Comparison of ENCODE assay signal across 7 mouse cellular contexts in the genomic region with DNA sequence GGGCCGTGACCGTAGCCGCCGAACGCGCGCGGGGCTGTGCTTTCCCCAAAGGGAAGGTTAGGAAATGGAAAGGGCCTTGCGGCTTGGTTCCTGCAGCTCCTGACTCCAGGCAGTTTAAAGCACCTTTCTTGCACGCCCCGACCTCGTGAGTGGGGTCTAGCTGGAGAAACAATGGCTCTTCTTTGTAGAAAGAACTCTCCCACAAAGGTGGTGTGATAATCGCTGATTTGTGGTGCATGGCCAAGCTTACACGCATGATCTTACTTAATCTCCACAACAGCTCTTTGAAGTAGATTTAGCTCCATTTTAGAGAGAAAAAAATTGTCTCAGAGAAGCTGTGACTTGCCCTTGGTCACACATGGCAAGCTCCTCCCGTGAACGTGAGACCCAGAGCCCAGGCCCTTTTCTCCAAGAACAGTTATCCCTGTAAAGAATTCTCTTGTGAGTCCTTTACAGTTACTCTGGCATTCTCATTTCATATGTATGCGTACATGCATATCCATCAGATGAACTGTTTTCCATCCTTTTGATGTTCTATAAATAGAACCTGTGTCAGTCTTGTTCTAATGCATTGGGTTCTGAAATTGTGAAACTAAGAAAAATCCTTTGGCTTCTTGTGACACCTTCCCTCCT. TPM values are rescaled to one million over a fixed set of nuclear protein-coding genes. Genes with fewer than 3 reads are reported as not detected.
DNase-seq lines count a peak whose midpoint lies in the region; ATAC-seq and TF ChIP-seq lines count a peak whose summit lies in the region.

No protein-coding gene starts in this region.

- no peak overlapping the region for H3K27ac ChIP-seq in lung, embryonic 14.5 days (ENCODE audit: low read depth)
- H3K27ac ChIP-seq in embryonic facial prominence, embryonic 12.5 days, result peak overlapping the region; percentile 81
- H3K27ac ChIP-seq in intestine, embryonic 15.5 days, result peak overlapping the region; percentile 62; the same call in 1 of the 2 replicates
- peak overlapping the region; percentile 93 for H3K27ac ChIP-seq in neural tube, embryonic 15.5 days (replicated peaks)

- no peaks in the 10 kb centered on the region for H3K27me3 ChIP-seq in lung, embryonic 14.5 days (ENCODE audit: insufficient read depth, low read length)
- H3K27me3 ChIP-seq in embryonic facial prominence, embryonic 12.5 days, result no peaks in the 10 kb centered on the region
- H3K27me3 ChIP-seq in intestine, embryonic 15.5 days (replicated peaks), result no peaks in the 10 kb centered on the region
- H3K27me3 ChIP-seq in neural tube, embryonic 15.5 days (replicated peaks), result no peaks in the 10 kb centered on the region

- peaks cover 11% of the 10 kb centered on the region for H3K4me1 ChIP-seq in lung, embryonic 14.5 days (ENCODE audit: insufficient read depth)
- peaks cover 21% of the 10 kb centered on the region for H3K4me1 ChIP-seq in embryonic facial prominence, embryonic 12.5 days
- peaks cover 18% of the 10 kb centered on the region for H3K4me1 ChIP-seq in intestine, embryonic 15.5 days (replicated peaks)
- H3K4me1 ChIP-seq in neural tube, embryonic 15.5 days, result peaks cover 47% of the 10 kb centered on the region

- H3K4me3 ChIP-seq in lung, embryonic 14.5 days (ENCODE audit: low read depth, low read length), result peak overlapping the region; percentile 97
- H3K4me3 ChIP-seq in embryonic facial prominence, embryonic 12.5 days, result peak overlapping the region; percentile 98
- peak overlapping the region; percentile 89 for H3K4me3 ChIP-seq in intestine, embryonic 15.5 days (replicated peaks)
- H3K4me3 ChIP-seq in neural tube, embryonic 15.5 days (replicated peaks), result peak overlapping the region; percentile 93

- no peaks in the 10 kb centered on the region for H3K9me3 ChIP-seq in lung, embryonic 14.5 days (ENCODE audit: low read depth, low read length)
- H3K9me3 ChIP-seq in embryonic facial prominence, embryonic 12.5 days, result no peaks in the 10 kb centered on the region
- H3K9me3 ChIP-seq in intestine, embryonic 15.5 days, result no peaks in the 10 kb centered on the region
- H3K9me3 ChIP-seq in neural tube, embryonic 15.5 days (replicated peaks), result no peaks in the 10 kb centered on the region

- H3K9ac ChIP-seq in lung, embryonic 14.5 days, result peak overlapping the region; percentile 98
- peak overlapping the region; percentile 99 for H3K9ac ChIP-seq in embryonic facial prominence, embryonic 12.5 days
- peak overlapping the region; percentile 89 for H3K9ac ChIP-seq in intestine, embryonic 15.5 days
- H3K9ac ChIP-seq in neural tube, embryonic 15.5 days (replicated peaks), result peak overlapping the region; percentile 92

- 2% methylated on average over 17 of the region's 17 CpGs for WGBS in lung, embryonic 14.5 days
- 2% methylated on average over 17 of the region's 17 CpGs for WGBS in embryonic facial prominence, embryonic 12.5 days
- 4% methylated on average over 17 of the region's 17 CpGs for WGBS in intestine, embryonic 15.5 days
- 1% methylated on average over 17 of the region's 17 CpGs for WGBS in neural tube, embryonic 15.5 days

- ATAC-seq in lung, embryonic 14.5 days (ENCODE audit: insufficient read depth), result 0 out of 2 replicates have a peak, but pooled peaks have one; percentile 2
- no peak; the same call in 1 of the 2 replicates for ATAC-seq in embryonic facial prominence, embryonic 12.5 days (ENCODE audit: insufficient number of reproducible peaks, insufficient read depth, low FRiP score, low TSS enrichment)
- ATAC-seq in intestine, embryonic 15.5 days, result peak; percentile 48; the same call in 1 of the 2 replicates
- ATAC-seq in neural tube, embryonic 15.5 days (ENCODE audit: low FRiP score), result peak; percentile 23

- H3K36me3 ChIP-seq in lung, embryonic 14.5 days (ENCODE audit: insufficient read depth), result no peaks in the 10 kb centered on the region
- no peaks in the 10 kb centered on the region for H3K36me3 ChIP-seq in embryonic facial prominence, embryonic 12.5 days
- no peaks in the 10 kb centered on the region for H3K36me3 ChIP-seq in intestine, embryonic 15.5 days
- H3K36me3 ChIP-seq in neural tube, embryonic 15.5 days, result no peaks in the 10 kb centered on the region

- peak overlapping the region; percentile 90 for H3K4me2 ChIP-seq in lung, embryonic 14.5 days
- H3K4me2 ChIP-seq in embryonic facial prominence, embryonic 12.5 days (replicated peaks), result peak overlapping the region; percentile 62
- peak overlapping the region; percentile 93 for H3K4me2 ChIP-seq in intestine, embryonic 15.5 days (replicated peaks)
- peak overlapping the region; percentile 73 for H3K4me2 ChIP-seq in neural tube, embryonic 15.5 days

- peak; percentile 42 for DNase-seq in lung, embryonic 14.5 days
- DNase-seq in lung, postnatal 4 days, result no peak
- no peak for DNase-seq in cerebellum, adult 9-10 months
- DNase-seq in lung, adult 18-20 months, result no peak

- TF ChIP-seq CTCF in lung, embryonic 14.5 days (IDR thresholded peaks at IDR 0.05; ENCODE audit: low read depth), result no peak

RNA-seq across cellular contexts. Expression of a gene that starts 0.5 kb away (rescaled TPM):
- 77.3 and 78.4 TPM in 2 replicates for polyA plus RNA-seq in lung, embryonic 14.5 days (2014; fragmentation: Nextera tagmentation; extraction: Ambion mirVana)
- 88.7 and 94.2 TPM in 2 replicates for polyA plus RNA-seq in embryonic facial prominence, embryonic 12.5 days (2016; fragmentation: Nextera tagmentation; extraction: Ambion mirVana)
- polyA plus RNA-seq in intestine, embryonic 15.5 days (2015; fragmentation: Nextera tagmentation; extraction: Ambion mirVana), result 41.6 and 42.2 TPM in 2 replicates
- polyA plus RNA-seq in neural tube, embryonic 15.5 days (2015; fragmentation: Nextera tagmentation; extraction: Ambion mirVana), result 49.9 and 52.3 TPM in 2 replicates
